Mouse (Mus musculus) heart, postnatal 0 days (tissue): ENCODE data around the gene Spaca4. TPM values are rescaled to one million over a fixed set of nuclear protein-coding genes. Genes with fewer than 3 reads are reported as not detected.

Source experiments
- ATAC-seq: fragments of 200-750 bp; cut with Nextera tagmentation; 2 replicates; pipeline ENCODE4 v1.8.0; 2017; ENCODE audit warnings: low read depth, moderate number of reproducible peaks, moderate library complexity; ENCODE audit not compliant: insufficient read depth
- DNase-seq: peaks from one replicate; pipeline ENCODE4 v3.0.0-alpha.2; 2016; ENCODE audit warnings: low spot score
- H3K27ac ChIP-seq: fragments of 300-500 bp; sonication (generic); 2 replicates; pipeline ENCODE4 v1.5.1; 2014; ENCODE audit warnings: low read depth, mild to moderate bottlenecking
- H3K27me3 ChIP-seq: fragments of 300-500 bp; sonication (generic); 2 replicates; pipeline ENCODE4 v1.6.1; 2014; ENCODE audit warnings: low read length, mixed read lengths; ENCODE audit not compliant: control insufficient read depth, insufficient read depth
- H3K36me3 ChIP-seq: fragments of 300-500 bp; sonication (generic); replicated peaks from 2 replicates; pipeline ENCODE4 v1.6.1; 2014; ENCODE audit warnings: low read length, mixed read lengths; ENCODE audit not compliant: control insufficient read depth, insufficient read depth
- H3K4me1 ChIP-seq: fragments of 300-500 bp; sonication (generic); 2 replicates; pipeline ENCODE4 v1.6.1; 2014; ENCODE audit warnings: antibody characterized with exemption; ENCODE audit not compliant: control insufficient read depth, insufficient read depth
- H3K4me2 ChIP-seq: fragments of 300-500 bp; sonication (generic); 2 replicates; pipeline ENCODE4 v1.6.1; 2014; ENCODE audit warnings: low read depth, mild to moderate bottlenecking, low read length, moderate library complexity
- H3K4me3 ChIP-seq: fragments of 300-500 bp; sonication (generic); 2 replicates; pipeline ENCODE4 v1.5.1; 2014; ENCODE audit warnings: low read depth, low read length
- H3K9ac ChIP-seq: fragments of 300-500 bp; sonication (generic); replicated peaks from 2 replicates; pipeline ENCODE4 v1.6.1; 2014; ENCODE audit warnings: low read depth, low read length, mixed read lengths
- H3K9me3 ChIP-seq: fragments of 300-500 bp; sonication (generic); replicated peaks from 2 replicates; pipeline ENCODE4 v1.6.1; 2016; ENCODE audit warnings: low read length; ENCODE audit not compliant: control insufficient read depth
- CTCF ChIP-seq: IDR thresholded peaks from 2 replicates; pipeline ENCODE4 v1.5.1; 2016; ENCODE audit warnings: antibody characterized with exemption, control low read depth, low read depth
- EP300 ChIP-seq: IDR thresholded peaks from 2 replicates; pipeline ENCODE4 v1.6.1; 2016; ENCODE audit warnings: antibody characterized with exemption, low read depth
- WGBS: fragments of 180-500 bp; shearing (Covaris S2); extraction: QIAGEN DNeasy Blood & Tissue Kit; methylation state at CpG from one replicate; pipeline ENCODE4 v1.1.7; 2014; 5-methylcytosine and 5-hydroxymethylcytosine counted together
- polyA plus RNA-seq: library from polyadenylated mRNA; unstranded; fragments of >200 nt; fragmentation: Nextera tagmentation; extraction: Ambion mirVana; gene quantifications from 2 replicates; pipeline ENCODE4 v1.2.1, GENCODE M21; 2015
- total RNA-seq: library from RNA; depleted of rRNA; stranded (reverse); fragments of >200 nt; gene quantifications from 2 replicates; pipeline ENCODE4 v1.2.3, GENCODE M21; 2014; ENCODE audit warnings: low replicate concordance

Gene Spaca4
- total and polyA plus RNA-seq, 2 experiments from 2014 or later, result not detected

DNA sequence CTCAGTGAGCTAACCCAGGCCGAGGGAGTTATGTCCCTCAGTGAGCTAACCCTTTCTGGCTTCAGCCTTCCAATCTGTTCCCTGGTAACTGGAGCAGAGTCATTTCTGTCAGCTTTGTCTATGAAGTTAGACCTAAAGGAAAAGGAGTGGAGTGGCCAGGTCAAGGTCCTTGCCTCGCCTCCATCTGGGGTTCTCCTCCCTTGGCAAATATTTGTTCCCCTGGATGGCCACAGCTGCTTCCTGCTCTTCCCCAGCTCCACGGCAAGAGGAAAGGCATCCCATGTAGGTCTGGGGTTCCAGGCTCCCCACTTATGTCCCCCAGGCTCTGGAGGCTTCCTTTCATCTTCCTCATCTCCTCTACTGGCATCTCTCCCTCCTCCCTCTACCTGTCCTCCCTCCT lies 2.0 kb upstream of the Spaca4 start:
- peaks cover 10% of the 10 kb centered on the region; the same call in 1 of the 2 replicates for H3K36me3 ChIP-seq
- ATAC-seq, result no peak
- H3K4me1 ChIP-seq, result no peaks in the 10 kb centered on the region
- no peak overlapping the region for H3K4me3 ChIP-seq
- no peak overlapping the region for H3K9ac ChIP-seq
- DNase-seq, result no peak
- H3K4me2 ChIP-seq, result no peak overlapping the region
- 79% methylated on average over 3 of the region's 3 CpGs for WGBS
- H3K27me3 ChIP-seq, result no peaks in the 10 kb centered on the region
- no peak overlapping the region for H3K27ac ChIP-seq
- TF ChIP-seq CTCF (no peak), EP300 (no peak)
- no peaks in the 10 kb centered on the region for H3K9me3 ChIP-seq

DNA sequence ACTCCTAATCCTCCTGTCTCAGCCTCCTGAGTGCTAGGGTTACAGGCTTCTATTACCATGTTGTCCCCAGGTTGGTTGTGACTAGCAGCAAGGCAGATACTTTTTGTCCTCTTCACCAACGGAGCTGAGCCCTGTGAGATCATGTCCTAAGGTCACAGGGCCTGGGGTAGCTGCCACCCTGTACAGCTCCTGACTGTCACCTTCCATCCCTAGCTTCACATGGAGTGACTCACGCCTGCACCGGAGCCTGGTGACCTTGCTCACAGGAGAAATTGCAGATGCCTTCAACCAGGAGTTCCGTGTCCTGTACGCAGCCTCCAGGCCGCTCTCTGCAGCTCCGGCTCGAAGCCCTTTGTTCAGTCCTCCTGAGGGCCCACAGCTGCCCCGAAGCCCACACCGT lies 806 bp upstream of the Spaca4 start:
- H3K9me3 ChIP-seq, result no peaks in the 10 kb centered on the region

DNA sequence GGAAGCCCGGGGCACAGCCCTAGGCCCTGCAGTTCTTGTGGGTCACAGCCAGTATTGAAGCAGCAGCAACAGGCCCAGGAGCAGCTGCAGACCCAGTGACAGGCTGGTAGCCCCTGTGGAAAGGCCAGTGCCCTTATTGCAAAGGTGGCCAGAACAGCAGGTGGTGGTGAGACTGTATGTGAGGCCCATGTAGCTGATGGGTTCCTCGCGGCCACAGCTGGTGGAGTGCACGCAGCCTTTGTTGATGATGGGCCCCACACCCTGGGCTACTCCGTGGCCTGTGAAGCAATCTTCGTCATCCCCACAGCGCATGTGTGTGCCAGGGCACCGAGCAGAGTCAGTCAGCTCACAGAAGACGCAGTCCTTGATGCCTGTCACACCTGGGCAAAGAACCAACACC lies 462 bp downstream of the Spaca4 start:
- Histone ChIP-seq H3K4me3 (no peak overlapping the region), H3K27me3 (no peaks in the 10 kb centered on the region), H3K9me3 (no peaks in the 10 kb centered on the region), H3K4me2 (no peak overlapping the region), H3K9ac (no peak overlapping the region), H3K4me1 (no peaks in the 10 kb centered on the region), H3K27ac (no peak overlapping the region), H3K36me3 (peaks cover 25% of the 10 kb centered on the region)
- ATAC-seq (no peak), DNase-seq (no peak)
- no peak for TF ChIP-seq EP300
- TF ChIP-seq CTCF, result no peak
- WGBS, result 93% methylated on average over 9 of the region's 9 CpGs

More for the DNA sequence above, 806 bp upstream of the Spaca4 start:
- 84% methylated on average over 10 of the region's 10 CpGs for WGBS
- H3K27me3 ChIP-seq, result no peaks in the 10 kb centered on the region
- H3K4me3 ChIP-seq, result no peak overlapping the region
- H3K27ac ChIP-seq, result no peak overlapping the region
- ATAC-seq (no peak), DNase-seq (no peak)
- no peak overlapping the region for H3K4me2 ChIP-seq
- no peak overlapping the region for H3K9ac ChIP-seq
- H3K4me1 ChIP-seq, result no peaks in the 10 kb centered on the region
- peaks cover 14% of the 10 kb centered on the region; the same call in 1 of the 2 replicates for H3K36me3 ChIP-seq
- TF ChIP-seq EP300 (no peak), CTCF (no peak)

DNA sequence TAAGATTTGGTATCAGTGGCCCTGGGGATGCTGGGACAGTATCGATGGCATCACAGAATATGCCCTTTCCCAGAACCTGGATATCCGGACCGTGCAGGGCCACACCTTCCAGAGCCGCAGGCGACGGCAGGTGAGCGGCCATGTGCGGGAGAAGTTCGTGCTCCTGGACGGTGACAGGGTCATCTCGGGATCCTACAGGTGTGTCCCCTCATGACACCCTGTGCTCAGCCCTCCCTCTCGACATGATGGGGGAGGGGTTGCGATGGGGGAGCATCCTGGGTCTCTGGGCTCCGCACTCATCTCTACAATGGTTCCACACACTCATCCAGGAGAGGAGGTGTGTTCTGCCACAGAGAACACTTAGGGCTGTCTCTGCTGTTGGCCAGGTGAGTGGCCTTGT lies 1.8 kb downstream of the Spaca4 start:
- WGBS, result 92% methylated on average over 14 of the region's 14 CpGs
- Histone ChIP-seq H3K27me3 (no peaks in the 10 kb centered on the region), H3K4me2 (no peak overlapping the region), H3K9ac (no peak overlapping the region), H3K4me3 (no peak overlapping the region), H3K4me1 (peaks cover 6% of the 10 kb centered on the region), H3K27ac (no peak overlapping the region), H3K36me3 (peaks cover 36% of the 10 kb centered on the region), H3K9me3 (no peaks in the 10 kb centered on the region)
- no peak for TF ChIP-seq EP300
- no peak for TF ChIP-seq CTCF
- no peak for ATAC-seq
- no peak for DNase-seq

DNA sequence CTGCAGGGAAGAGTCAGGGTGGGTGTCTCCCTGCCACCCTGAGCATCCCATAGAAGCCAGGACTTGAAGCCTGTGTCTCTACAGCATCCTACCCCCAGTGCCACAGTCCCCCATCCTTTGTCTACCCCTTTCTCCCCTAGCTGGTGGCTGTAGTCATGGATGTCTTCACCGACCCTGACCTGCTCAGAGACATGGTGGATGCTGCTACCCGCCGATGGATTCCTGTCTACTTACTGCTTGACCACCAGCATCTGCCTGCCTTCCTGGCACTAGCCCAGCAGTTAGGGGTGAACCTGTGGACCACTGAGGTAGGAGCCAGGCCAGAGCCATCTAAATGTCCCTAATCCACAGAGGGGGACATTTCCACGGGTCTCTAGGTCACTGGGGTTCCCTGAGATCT lies 2.3 kb downstream of the Spaca4 start:
- H3K27me3 ChIP-seq, result no peaks in the 10 kb centered on the region
- TF ChIP-seq EP300 (no peak), CTCF (no peak)
- no peak for DNase-seq
- no peak overlapping the region for H3K4me2 ChIP-seq
- H3K4me1 ChIP-seq, result peaks cover 8% of the 10 kb centered on the region
- no peak for ATAC-seq
- peaks cover 36% of the 10 kb centered on the region for H3K36me3 ChIP-seq
- H3K27ac ChIP-seq, result no peak overlapping the region
- no peaks in the 10 kb centered on the region for H3K9me3 ChIP-seq
- no peak overlapping the region for H3K9ac ChIP-seq
- H3K4me3 ChIP-seq, result no peak overlapping the region
- 87% methylated on average over 4 of the region's 4 CpGs for WGBS

DNA sequence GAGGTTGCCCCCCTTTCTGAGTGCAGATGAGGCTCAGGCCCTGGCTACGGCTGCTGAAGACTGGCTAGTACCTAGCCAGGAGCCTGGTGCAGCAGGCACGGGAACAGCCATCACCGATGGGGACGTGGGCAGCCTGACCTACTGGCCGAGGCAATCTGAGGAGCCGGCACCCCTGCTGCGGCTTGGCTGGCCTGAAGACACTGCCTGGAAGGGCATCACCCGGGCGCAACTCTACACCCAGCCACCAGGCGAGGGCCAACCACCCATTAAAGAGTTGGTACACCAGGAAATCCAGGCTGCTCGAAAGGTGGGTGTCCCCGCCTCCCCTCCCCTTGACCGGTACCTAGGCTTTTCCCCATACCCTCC lies 3.3 kb downstream of the Spaca4 start:
- Histone ChIP-seq H3K9ac (0 out of 2 replicates have a peak overlapping the region, but pooled peaks have one; percentile 6), H3K4me3 (no peak overlapping the region), H3K27me3 (no peaks in the 10 kb centered on the region), H3K9me3 (no peaks in the 10 kb centered on the region), H3K27ac (no peak overlapping the region), H3K4me1 (peaks cover 8% of the 10 kb centered on the region), H3K36me3 (peaks cover 36% of the 10 kb centered on the region), H3K4me2 (no peak overlapping the region)
- ATAC-seq (no peak), DNase-seq (no peak)
- TF ChIP-seq CTCF, result no peak
- no peak for TF ChIP-seq EP300
- 73% methylated on average over 13 of the region's 13 CpGs for WGBS
